Mouse (Mus musculus) thymus, postnatal 25 days (tissue): ENCODE measurements around the gene Hsbp1.
"Not testable (repeated sequence)": the region's sequence is repeated elsewhere in the genome, so short reads cannot be mapped to it uniquely, and the experiment has no call there.

Experiments used
- DNase-seq: peaks from one replicate; pipeline ENCODE4 v3.0.0; 2022

Hsbp1 gene

DNA sequence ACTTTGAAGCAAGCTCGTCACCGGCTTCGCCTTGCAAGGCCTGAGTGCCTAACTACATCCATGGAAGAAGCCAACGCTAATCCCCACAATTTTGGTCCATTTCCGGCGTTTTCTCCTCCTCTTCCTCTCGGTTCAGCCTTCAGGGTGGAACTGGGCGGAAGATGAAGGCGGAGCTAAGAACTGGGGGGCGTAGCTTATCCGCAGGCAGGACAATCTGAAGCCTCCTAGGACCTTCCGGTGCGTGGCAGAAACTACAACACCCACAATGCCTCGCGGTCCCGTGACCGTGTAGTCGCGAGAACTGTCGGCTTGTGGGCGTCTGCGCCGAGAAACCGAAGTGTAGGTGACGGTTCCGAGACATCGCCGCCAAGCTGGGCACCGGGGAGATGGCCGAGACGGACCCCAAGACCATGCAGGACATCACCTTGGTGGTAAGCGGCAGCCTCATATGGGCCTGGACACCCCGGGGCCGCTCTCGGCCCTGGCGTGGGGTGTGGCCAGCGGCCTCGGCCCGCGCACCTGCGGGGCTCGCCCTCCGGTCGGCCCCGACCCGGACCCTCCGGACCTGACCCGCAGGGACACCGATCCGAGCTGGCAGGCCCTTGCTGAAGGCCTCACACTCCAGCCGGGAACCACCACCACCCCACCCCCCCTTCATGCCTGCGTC is at the start of gene Hsbp1:
TSS of gene Hsbp1 (plus strand) at position 299 of the 667 bp plus-strand sequence.
- DNase-seq = peak; percentile 97

DNA sequence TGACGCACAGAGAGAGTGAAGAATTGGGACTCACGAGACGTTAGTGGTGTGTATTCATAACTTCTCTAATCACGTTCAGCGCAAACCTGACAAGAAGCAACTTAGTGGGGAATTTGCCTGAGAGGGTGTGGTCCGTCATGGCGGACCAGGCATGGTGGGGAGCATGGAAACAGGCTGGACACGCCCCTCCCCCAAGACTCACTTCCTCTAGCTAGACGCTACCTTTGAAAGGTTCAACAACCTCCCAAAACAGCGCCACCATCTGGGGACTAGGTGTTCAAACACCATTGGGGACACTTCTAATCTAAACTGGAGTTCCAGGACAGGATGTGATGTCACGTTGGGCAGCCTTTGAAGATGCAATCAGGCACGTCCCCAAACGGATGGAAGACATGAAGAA is 48.8 kb upstream of the Hsbp1 start:
- no peak for DNase-seq

GRCm38 (mm10) chr8:119297752-119298151 is 46.5 kb upstream of the Hsbp1 start:
- peak; percentile 25 for DNase-seq

GRCm38 (mm10) chr8:119300335-119300734 is 44.0 kb upstream of the Hsbp1 start:
- DNase-seq = no peak

DNA sequence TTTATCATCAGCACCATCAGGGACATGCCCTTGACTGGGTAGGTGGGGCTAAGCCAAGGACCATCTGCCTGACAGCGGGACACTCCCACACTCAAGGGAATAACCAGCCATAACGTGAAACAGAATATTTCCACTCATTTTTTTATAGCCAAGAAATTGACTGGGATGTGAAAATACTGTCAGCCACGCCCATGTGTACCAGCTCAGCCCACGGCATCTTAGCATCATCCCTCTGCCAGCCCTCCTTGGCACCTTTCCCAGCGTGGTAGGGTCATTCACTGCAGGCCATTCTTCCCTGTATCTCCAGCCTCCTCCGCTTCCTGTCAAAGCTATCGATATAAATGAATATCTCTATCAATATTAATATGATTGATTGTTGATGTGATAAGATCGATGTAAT is 40.1 kb upstream of the Hsbp1 start:
- no peak for DNase-seq

GRCm38 (mm10) chr8:119311412-119311811 is 32.9 kb upstream of the Hsbp1 start:
- DNase-seq = peak; percentile 42

GRCm38 (mm10) chr8:119323215-119323614 is 21.1 kb upstream of the Hsbp1 start:
- no peak for DNase-seq

GRCm38 (mm10) chr8:119339546-119339945 is 4.7 kb upstream of the Hsbp1 start:
- DNase-seq = no peak

DNA sequence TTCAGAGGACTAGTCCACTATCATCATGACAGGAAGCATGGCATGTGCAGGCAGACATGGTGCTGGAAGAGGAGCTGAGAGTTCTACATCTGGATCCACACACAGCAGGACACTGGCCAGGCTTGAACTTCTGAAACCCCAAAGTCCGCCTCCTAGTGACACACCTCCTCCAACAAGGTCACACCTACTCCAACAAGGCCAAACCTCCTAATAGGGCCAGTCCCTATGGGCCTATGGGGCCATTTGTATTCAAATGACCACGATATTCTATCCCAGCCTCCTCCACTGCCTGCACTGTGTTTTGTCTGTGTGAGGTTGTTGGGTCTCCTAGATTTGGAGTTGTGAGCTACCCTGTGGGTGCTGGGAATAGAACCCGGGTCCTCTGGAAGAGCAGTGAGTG is 682 bp upstream of the Hsbp1 start:
- no peak for DNase-seq

- no peak for DNase-seq
These were observed 868 bp downstream of the Hsbp1 start for GRCm38 (mm10) chr8:119345029-119345682.

DNA sequence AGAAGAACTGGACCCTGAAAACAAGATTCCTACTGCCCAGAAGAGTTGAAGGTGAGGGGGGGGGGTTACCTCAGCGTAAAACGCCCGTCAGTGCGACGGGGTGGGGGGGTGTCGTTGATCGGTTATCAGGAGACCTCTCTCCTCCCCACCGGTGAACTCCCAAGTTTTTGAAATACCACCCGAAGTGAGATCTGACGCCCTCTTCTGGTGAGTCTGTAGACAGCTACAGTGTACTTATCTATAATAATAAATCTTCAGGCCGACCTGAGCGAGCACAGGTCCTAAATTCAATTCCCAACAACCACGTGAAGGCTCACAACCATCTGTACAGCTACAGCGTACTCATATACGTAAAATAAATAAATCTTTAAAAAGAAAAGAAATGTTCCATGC is 1.4 kb downstream of the Hsbp1 start:
- DNase-seq = no peak

DNA sequence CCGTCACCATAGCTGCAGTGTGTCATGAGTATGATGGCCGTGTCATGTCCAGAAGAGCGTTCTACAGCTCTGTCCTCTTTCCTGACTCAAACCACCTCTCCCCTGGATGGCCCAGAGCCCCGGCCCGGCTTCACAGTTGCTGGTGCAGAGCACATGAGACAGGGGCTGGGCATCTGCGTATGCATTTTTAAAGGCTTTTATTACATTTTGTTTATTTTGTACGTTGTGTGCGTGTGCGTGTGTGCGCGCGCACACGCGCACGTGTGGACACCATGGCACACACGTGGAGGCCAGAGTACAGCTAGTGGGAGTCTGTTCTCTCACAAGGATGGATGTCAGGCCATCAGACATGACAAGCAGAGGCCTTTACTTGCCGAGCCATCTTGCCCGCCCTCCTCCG is 7.4 kb downstream of the Hsbp1 start:
- no peak for DNase-seq

GRCm38 (mm10) chr8:119352977-119353658 is 8.8 kb downstream of the Hsbp1 start:
- DNase-seq = no peak

DNA sequence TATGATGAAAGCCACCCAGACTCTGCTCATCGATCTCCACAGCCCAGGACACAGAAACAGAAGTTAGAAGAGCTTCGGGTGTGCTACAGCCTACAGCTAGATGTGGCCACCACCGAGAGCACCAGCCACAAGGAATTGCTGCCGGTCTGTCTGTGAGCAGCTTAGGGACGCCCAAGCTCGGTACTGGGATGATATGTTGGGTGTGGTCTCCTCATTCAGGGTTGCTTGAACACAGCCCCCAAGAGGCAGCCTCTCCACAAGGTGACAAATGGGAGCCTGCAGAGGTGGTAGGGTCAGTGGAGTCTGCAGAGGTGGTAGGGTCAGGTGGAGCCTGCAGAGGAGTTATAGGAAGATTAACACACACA is 9.4 kb downstream of the Hsbp1 start:
- no peak for DNase-seq

- DNase-seq = not testable (repeated sequence)
These were observed 12.3 kb downstream of the Hsbp1 start for GRCm38 (mm10) chr8:119356631-119357030.

DNA sequence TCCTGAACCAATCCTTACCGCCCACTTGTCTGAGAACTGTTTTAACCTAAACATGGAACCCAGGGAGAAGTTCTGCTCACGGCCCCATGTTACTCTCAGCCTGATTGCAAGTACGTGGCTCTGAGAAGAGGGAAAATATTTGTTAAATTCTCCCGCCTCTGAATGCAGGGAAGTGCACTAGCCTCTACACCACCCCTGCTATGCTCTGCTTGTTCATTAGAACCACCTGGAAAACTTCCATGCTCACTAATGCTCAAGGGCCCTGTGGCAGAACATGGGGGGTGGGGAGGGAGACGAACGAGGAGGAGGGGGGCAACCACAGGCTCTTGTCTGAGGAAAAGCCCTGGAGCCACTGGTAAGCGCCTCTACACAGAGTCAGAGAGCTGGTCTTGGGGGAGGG is 13.9 kb downstream of the Hsbp1 start:
- DNase-seq = no peak

- DNase-seq = peak; percentile 70
These were observed 14.5 kb downstream of the Hsbp1 start for GRCm38 (mm10) chr8:119358836-119359235.

- DNase-seq = no peak
These were observed 16.5 kb downstream of the Hsbp1 start for GRCm38 (mm10) chr8:119360686-119361295.

- DNase-seq = not testable (repeated sequence)
These were observed 30.4 kb downstream of the Hsbp1 start for GRCm38 (mm10) chr8:119374716-119375115.

DNA sequence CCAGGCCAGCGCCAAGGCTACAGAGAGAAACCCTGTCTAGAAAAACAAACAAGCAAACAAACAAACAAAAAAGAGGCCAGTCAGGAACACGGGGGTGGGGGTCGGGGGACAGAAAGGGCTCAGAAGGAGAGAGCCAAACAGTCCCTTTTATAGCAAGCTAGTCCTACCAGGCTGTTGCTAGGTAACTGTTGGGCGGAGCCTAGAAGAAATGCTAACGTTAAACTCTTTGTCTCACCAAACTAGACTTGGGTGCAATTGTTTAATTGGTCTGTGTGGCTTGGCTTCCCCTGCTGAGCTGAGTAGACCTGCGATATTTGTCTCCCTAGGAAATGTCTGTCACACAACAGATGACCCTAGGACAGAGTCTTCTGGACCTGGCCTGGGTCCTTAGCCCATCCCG is 34.2 kb downstream of the Hsbp1 start:
- no peak for DNase-seq

DNA sequence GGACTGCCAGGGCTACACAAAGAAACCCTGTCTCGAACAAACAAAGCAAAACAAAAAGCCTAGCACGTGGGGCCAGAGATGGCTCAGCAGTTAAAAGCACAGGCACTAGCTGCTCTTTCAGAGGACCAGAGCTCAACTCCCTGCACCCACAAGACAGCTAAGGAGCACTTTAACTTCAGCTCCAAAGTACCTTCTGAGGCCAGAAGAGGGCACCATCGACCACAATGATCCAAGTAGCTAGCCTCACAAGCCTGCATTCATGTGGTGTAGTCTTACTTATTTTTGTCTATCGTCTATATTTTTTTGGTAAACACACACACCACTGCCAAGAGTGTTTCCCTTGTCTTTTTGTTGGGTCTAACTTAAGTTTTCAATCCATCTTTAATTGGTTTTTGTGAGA is 36.3 kb downstream of the Hsbp1 start:
- DNase-seq = peak; percentile 41

DNA sequence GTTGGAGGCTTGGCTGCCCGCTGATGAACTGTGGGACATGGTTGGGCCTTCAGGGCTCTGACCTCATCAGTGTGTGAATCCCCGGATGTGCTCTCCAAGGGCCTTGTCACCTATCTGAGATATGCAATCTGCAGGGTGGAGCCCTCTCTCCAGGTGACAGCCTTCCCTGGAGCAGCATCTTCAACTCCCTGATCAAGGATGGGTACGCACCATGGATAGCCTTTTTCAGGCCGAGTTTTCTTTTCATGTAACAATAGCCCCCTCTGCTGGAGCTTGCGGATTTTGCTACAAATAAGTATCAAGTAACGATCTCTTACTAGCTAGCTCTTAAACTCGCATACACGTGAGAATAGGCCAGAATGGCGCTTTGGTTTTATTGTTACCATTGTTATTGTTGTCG is 40.2 kb downstream of the Hsbp1 start:
- DNase-seq = peak; percentile 53

DNA sequence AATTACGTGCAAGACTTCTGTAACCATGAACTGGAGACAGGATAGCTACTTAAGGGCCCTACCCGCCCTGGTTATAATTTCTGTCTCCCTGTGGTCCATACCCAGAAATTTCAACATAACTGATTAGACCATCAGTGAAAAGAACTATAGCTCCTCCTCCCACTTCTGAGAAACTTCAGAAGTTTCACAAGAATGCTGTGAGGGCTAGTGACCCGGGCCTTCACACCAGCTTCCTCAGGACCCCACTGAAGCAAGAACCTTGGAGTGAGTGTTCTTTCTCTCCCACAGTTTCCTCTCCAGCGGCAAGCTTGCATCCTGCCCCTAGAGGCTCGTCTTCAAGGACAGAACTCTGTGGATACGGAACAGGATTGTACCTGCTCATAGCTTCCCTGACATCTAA is 41.6 kb downstream of the Hsbp1 start:
- no peak for DNase-seq

GRCm38 (mm10) chr8:119386988-119387387 is 42.7 kb downstream of the Hsbp1 start:
- DNase-seq = no peak
